Mouse (Mus musculus) R1 (cell line): ENCODE results near the gene Zzz3.
"Not testable (repeated sequence)": the region's sequence is repeated elsewhere in the genome, so short reads cannot be mapped to it uniquely, and the experiment has no call there.

Source experiments
- DNase-seq: peaks from one replicate; pipeline ENCODE4 v3.0.0-alpha.2; 2018; ENCODE audit warnings: low read depth, low spot score

Zzz3 gene

DNA sequence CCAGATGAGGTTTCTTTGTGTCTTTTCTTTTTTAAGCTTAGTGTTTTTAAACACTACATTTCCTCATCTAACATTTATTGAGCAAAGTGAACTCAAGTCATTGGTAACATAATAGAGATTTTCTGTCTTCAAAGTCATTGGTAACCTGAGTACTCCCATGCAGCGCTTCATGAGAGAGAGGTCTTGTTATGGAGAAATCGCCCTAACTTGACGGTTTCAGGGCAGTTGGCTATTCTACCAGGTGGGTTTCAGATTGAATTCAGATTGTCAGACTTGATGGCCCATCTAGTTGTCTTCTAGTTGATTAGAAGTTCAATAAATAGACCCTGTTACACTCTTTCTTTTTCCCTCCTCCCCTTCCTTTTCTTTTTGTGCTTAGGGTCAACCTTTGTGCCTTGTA is 5.6 kb downstream of the Zzz3 start:
- DNase-seq = no peak

DNA sequence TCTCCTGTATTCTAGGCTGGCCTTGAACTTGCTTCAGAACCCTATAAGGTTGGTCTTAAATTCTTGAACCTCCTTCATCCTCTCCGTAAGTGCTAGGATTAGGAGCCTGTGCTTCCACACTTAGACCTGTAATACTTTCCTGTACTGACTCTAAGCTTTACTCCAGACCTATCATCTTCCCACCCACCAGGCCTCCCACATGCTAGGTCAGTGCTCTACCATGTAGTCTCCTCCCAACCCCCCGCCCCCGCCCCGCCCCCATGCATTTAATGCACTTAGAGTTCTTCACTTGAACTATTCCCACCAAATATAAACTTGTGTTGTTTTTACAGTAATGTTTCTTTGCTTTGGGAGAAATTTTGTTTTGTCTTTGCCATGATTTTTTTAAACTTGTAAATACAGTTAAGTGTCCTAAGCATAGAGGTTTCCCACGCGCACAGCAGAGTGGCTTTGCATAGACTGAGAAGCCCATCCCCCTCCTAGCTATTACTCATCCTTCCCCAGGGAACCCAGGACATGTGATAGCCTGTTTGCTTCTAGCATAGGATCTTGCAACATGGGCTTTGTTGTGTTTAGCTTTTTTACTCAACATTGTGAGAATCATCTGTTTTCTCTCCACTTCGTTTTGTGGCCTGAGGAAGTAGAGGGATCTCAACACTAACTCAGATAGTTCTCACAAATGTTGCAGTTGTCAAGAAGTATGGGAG is 6.8 kb downstream of the Zzz3 start:
- peak; percentile 41 for DNase-seq

DNA sequence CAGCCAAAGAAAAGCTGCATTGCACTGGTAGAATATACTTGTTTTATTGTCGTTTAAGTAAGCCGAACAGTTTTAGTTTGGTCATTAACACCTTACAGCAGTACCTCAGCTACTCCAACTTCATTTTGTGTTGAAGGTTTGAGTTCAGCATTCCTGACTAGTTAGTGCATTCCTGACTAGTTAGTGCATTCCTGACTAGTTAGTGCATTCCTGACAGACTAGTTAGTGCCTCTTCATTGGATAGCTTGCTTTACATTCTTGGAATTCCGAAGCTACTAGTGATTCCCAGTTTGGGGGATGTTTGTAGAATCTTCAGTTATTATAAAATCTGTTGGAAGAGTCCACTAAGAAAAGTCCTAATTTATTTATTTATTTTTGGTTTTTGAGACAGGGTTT is 7.4 kb downstream of the Zzz3 start:
- peak; percentile 52 for DNase-seq

DNA sequence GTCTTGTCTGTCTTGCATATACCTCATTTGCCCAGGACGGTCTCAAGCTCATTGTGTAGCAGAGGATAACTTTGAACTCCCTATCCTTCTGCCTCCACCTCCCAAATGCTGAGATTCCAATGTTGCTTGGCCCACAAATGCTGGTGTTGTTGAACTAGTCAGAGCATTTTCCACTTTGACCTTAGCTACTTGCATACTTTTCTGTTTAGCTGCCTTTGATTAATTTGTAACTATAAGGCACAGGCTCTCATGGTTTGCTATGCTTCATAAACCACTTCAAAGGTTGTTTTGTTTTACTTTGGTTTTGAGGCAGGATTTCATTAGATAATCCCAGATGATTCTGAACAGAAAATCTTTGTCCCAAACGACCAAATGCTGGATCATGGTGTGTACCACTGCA is 8.6 kb downstream of the Zzz3 start:
- DNase-seq = no peak

DNA sequence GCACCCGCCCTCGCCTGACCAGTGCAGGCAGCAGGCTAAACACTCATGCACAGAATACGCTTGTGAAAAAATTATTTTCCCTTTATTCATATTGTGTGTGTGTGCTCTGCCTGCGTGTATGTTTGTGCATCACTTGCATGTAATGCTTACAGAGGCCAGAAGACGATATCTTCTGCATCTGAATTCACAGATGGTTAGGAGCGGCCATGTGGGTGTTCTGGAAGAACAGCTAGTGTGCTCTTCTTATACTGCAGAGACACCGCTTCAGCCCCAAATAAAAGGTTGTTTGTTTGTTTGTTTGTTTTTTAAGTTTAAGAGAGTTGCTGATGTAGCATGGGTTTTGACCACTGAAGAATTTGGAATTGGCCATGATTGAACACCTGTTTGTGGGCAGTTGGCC is 10.1 kb downstream of the Zzz3 start:
- no peak for DNase-seq

DNA sequence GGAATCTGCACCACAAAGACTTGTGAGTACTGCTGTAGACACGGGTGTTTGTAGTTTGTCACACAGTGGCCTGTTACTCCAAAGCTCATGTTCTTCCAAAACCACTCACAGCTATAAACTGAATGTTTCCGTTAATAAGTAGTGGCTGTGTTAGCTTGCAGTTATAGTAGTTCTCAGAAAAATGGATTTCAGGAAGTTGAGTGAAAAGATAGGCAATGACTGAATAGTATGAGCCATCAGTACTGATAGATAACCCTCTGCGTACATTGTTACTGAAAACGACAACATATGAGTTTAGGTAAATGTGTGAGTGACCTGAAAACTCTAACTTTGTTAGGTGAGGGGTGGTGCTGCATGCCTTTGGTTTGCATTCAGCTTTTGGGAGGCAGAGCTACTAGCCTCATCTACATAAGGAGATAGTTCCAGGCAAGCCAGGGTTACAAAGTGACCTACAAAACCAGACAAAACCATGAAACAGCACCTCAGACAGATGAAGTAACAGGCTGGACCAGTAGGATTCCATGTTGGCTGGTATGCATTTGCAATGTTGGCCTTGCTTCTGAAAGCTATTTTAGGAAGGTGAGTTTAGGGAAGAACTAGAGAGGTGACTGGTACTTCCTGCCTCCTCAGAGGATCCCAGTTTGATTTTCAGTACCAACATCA is 10.8 kb downstream of the Zzz3 start:
- peak; percentile 59 for DNase-seq

DNA sequence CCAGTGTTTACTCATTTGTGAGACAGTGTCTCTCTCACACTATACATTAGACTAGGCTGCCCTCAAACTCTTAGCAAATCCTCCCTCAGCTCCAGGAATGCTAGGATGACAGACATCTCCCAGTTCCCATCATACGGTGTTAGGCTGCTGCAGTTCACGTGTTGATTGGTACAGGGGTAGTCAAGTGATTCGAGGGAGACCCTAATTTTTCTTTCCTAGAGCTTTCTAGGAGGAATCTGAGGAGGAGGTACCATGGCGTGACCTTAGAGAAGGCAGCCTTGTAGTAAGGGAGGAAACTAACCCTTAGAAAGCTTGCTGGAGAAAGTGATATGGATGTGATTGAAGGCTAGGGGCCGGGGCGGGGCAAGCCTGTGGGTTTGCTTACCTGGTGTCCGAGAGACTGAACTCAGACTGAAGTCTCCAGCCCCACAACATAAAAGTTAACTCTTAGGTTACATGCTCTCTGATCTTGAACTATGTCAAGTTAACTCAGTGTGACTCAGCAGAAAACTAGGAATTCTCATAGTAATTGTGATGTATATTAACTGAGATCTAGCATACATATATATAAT is 15.8 kb downstream of the Zzz3 start:
- no peak for DNase-seq

DNA sequence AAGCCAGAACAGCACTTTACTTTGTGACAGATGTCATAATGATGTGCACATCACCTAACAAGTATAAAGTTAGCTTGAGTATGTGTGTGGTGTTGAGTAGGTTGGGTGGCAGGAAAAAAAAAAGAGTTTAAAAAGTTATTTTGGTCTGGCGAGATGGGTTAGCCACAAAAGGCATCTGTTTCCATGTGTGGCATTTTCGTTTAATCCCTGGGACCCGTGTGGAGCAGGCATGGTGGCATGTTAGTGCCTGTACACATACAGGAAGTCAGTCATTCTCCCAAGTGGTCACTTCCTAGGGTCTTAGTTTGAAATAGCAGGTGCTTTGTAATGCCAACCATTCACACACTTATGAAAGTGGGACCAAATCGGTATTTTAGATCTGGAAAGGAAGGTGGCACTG is 17.1 kb downstream of the Zzz3 start:
- DNase-seq = no peak

DNA sequence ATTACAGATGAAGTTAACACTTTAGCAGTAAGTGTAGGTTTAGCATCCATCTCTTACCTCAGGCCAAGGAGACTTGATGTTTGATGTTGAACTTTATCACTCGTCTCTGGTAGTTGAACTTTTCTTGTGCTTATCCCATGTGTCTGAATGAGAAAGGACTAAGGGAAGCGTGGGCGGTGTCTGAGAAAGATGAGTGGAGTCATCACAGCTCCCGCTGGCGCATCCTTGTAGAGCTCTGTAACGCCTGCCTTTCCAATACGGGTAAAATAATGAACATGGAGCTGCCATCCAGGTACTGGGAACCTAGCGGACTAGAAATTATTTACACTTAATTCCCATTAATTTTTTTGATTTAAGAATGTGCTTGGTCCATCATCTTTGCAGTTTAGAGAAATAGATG is 33.7 kb downstream of the Zzz3 start:
- no peak for DNase-seq

DNA sequence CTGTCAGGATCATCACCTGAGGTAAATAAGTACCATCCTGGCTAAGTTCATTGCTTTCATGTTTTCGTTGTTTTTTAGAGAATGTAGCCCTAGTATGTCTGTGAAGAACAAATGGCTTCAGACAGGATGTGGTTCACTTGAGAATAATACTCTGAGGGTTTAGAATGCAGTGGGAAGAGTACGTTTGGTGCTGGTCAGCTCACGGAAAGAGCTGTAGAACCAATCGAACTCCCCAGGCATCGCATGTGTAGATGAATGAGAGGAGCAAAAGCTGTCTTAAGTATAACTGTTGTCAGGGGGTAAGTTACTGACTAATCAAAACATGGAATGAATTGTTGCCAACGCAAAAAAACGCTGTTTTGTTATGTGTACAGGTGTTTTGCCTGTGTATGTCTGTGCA is 37.4 kb downstream of the Zzz3 start:
- no peak for DNase-seq

DNA sequence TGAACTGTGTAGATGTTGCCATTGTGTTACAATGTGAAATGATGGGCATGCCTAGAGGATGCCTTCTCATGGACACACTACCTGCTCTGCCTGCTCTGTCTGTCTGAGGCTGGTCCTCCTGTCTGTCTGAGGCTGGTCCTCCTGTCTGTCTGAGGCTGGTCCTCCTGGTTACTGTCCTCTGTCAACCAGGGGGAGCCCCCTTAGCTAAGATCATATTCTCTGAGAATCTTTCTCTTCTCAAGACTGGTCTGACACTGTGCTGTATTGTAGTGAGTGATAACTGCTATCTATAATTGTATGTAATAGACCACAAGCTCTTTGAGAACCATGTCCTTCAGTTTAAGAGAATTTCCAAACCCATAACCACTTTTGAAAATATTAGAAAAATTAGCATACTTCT is 40.3 kb downstream of the Zzz3 start:
- no peak for DNase-seq

DNA sequence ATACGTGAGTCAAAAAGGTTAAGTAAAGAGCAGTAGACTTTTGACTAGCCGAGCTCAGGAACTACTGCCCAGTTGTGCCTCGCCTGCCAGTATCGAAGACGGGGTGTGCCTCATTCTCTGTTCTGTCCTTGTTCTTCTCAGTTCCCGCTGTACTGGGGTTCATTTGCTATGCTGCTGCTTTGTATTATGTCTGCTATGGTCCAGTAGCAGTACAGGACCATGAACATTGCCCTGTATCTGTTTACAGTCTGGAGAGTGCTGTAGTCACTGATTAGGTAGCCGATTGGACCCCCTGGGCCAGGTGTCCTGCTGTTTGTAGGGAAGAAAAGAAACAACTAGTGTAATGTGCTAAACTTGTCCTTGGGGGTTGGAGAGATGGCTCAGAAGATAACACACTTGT is 42.8 kb downstream of the Zzz3 start:
- DNase-seq = no peak

DNA sequence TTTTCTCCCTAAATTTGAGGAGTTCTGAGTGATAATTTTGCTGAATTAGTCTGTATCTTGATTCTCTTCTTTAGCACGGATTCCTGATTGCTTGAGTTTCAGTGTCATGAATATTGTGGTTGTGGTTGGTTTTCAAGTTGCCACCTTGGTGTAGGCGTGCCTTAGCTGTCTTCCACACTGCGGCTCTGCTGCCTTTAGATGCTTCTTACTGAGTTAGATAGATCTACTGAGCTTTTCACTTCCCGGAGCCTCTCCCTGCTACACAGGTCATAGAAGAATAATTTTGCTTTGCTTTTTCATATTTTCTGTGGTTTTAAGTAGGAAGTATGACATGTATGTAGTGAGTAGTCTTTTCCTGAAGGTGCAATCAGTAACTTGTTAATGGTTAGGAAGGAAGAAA is 47.5 kb downstream of the Zzz3 start:
- DNase-seq = no peak

DNA sequence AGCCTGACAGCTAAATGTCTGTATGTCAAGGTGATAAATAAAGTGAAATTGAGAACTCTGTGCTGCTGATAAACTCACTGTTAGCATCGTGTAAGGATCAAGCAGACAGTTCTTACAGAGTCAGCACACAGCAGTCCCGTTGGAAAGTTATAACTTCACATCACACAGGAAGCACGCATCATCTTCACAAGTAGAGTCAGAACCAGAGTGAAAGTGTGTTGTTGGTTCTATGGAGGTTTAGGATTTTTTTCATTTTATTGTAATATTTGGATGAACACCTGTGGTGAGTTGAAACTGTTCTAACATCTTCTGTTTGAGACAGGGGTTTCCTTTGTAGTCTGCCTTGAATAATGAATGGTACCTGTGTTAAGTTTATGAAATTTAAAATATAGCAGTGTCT is 48.8 kb downstream of the Zzz3 start:
- no peak for DNase-seq

DNA sequence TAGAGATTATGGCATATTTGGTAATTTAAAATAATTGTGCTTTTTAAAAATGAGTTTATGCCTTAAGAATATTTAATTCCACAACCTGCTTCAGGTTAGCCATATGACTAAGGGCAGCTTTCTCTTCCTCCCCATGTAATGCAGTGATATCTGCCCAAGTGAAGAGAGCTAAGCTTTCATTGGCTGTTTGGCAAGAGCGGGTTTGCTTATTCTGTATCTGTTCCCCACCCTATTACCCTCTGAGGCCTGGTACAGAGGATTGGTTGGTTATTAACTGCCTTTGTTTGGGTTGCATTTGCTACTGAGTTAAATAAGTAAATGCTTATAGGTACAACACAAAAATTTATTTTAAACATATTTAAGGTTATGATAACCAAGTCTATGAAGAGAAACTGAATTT is 51.7 kb downstream of the Zzz3 start:
- DNase-seq = no peak

DNA sequence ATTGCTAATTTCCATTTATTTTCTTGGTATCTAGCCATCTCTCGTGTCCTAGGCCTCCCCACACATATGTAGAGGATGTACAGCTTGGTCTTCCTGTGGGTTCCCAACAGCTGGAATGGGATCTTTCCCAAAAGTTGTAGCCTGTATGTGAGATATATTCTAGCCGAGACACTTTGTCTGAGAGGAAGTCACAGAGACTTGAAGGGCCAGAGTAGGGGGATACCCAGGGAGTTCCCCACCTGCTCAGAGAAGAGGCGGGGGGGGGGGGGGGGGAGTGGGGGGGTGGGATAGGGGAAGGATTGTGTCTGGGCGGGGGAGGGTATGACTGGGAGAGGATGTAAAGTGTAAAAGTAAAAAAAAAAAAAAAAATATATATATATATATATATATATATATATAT is 57.9 kb downstream of the Zzz3 start:
- DNase-seq = no peak

DNA sequence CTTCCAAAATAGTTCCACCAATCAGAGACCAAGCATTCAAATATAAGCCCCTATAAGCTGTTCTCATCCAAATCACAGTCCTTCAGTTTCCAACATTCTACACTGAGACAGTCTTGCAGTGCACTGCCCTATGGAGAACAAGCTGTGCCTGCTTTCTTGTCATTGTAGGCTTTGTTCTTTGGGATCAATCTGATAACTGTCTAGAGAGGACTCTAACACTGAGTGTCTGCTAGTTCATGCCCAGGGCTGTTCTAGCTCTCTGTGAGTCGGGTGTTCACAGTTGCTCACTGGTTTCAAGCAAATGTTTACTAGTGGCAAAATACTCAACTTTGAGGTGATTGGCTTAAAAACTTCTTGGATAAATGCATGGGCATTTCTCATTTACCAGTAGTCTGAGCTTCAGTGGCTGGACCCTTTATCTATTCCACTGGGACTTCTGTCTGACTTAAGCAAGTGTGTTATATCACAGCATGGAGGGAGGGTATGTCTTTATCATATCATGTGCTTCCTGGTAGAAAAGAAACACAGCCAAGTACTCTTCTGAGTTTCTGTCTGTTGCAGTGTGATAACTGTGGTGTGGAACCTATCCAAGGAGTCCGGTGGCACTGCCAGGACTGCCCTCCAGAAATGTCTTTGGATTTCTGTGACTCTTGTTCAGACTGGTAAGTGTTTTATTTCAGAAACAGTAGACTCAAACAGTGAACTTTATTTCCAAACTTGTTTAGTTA is 62.2 kb downstream of the Zzz3 start:
- DNase-seq = no peak

DNA sequence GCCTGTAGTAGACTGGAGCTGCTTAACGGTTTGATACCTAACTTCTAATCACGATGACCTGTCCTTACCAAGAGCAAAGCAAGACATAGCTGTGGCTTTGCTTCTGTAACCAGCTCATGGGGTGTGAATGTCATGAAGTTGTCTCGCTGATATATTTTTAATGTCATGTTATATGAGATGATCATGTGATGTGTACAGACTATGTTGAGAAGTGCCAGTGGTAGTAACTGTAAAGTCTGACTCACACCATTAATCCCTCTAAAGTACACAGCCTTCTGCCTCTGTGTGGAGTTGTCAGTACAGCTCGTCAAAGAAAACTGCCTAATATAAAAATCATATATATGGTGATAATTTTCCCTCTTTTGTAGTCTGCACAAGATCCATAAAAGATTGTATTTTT is 63.6 kb downstream of the Zzz3 start:
- not testable (repeated sequence) for DNase-seq

DNA sequence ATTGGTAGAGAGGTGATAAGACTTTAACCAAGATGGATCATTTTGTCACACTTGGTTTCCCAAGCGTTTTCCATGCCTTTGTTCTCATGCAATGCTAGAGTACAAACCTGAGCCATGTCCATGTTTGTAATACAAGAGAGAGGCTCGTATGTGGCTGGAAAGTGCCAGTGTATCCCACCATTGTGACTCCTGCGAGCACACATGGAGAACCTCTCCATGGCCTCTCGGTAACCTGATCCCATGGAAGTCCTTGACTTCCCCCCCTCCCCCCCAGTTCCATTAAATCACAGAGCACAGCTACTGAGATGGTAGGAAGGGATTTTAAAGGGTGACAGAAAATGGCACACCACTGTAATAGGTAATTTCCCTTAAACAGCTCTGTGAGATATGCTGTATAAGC is 65.5 kb downstream of the Zzz3 start:
- no peak for DNase-seq

DNA sequence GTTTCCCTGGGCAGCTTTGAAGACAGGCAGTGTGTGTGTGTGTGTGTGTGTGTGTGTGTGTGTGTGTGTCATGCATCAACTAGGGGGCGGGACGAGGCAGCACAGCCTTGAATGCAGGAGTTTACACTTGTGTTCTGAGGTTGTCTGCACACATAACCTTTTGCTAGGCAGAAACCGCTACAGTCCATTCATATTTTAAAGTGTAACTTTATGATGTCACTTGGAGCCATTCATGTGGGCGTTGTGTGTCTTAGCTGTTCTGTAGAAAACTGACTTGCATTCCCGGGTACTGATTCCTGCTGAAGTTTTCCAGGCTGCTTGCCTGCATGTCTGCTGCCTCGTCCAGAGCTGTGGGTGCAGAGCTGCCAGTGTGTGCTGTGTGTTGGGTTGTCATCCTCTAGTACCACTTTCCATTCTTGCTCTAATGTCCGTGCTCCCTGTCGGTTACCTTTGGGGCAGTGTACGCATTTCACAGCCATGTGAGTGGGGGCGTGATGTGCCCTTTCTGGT is 66.8 kb downstream of the Zzz3 start:
- DNase-seq = no peak

DNA sequence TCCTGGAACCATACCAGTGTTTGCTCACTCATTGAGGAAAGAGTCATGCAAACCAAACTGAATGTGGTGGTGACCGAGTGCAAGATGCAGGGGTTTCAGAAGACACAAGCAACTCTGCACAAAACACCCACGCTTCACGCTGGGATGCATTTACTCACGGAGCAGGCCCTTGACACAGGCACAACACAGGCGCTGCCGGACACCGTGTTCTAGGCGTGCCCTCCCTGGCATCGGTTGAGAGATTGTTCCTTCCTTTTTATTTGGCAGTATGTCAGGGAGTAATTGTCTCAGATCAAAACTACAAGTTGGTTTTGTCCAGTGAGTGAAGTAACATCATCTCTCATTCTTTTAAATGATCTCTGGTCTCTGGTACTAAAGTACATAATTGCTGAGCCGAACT is 67.6 kb downstream of the Zzz3 start:
- no peak for DNase-seq

DNA sequence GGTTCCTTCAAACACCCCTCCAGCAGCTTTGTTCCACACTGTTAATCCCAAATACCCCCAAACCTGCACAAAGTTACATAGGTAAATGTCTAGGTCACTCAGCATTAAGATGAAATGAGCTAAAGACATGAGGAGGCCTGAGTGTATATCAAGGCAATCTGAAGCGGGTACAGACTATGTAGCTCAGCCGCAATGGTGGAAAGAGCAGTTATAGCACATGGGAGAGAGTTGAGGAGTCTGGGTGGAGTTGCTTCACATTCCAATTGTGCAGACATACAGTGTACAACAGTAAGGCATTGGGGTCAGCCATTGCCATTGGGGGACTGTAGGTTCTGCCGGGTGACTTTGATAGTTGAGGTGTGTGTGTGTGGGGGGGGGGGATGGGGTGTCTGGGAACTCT is 69.2 kb downstream of the Zzz3 start:
- DNase-seq = no peak

DNA sequence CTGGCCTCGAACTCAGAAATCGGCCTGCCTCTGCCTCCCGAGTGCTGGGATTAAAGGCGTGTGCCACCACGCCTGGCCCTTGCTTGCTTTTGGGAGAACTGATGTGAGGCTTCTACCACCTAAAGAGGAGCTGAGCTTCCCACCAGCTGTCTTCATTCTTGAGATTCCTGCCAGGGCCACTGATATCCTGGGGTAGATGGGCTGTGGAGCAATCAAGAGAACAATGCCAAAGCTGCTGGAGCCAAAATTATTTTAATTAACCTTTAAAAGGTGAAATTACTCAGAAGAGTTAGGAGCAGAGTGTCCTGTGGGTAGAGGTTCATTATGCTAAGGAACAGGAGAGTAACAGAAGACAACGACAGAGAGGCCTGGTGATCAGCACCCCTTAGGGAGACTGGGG is 70.1 kb downstream of the Zzz3 start:
- DNase-seq = peak; percentile 70
